Comparison of ENCODE assay signal across 30 mouse cellular contexts in the genomic region with DNA sequence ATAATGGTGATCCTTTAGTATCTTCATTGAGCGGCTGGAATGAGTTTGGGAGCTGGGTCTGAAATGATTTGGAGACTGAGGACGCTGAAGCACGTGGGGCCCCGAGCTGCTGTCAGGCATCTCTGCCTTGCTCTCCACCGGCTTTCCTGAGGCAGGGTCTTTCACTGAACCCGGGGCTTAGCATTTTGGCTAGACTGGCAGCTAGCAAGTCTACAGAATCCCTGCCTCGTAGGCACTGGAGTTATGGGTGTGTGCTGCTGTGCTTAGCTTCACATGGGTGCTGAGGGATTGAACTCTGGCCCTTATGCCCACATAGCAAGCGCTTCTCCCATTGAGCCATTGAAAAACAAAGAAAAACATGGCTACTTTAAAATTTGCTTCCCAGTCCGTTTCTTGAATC.
"Had no signal": no experiment of that assay in that cellular context is flagged by ENCODE, and none has a peak within 500 bp of the region (broad histone marks: within the 10 kb centered on the region; RNA-seq: fewer than 3 reads in every experiment).

No protein-coding gene starts in this region.

- ATAC-seq: liver, postnatal 0 days; lung, postnatal 0 days; midbrain, embryonic 13.5 days; midbrain, embryonic 15.5 days; midbrain, embryonic 16.5 days had no signal

- H3K4me2 ChIP-seq: limb, embryonic 12.5 days; limb, embryonic 13.5 days; limb, embryonic 15.5 days; liver, embryonic 11.5 days; liver, embryonic 13.5 days; liver, embryonic 15.5 days; lung, embryonic 14.5 days; lung, embryonic 15.5 days; midbrain, embryonic 12.5 days; midbrain, embryonic 13.5 days; midbrain, embryonic 15.5 days; neural tube, embryonic 12.5 days had no signal

- H3K9me3 ChIP-seq: limb, embryonic 10.5 days; limb, embryonic 12.5 days; limb, embryonic 13.5 days; limb, embryonic 15.5 days; liver, embryonic 13.5 days; liver, embryonic 15.5 days; lung, embryonic 15.5 days; megakaryocyte, embryonic 14.5 days; midbrain, embryonic 10.5 days; midbrain, embryonic 12.5 days; midbrain, embryonic 13.5 days; midbrain, embryonic 15.5 days; neural tube, embryonic 12.5 days had no signal

- H3K9ac ChIP-seq: limb, embryonic 12.5 days; limb, embryonic 13.5 days; limb, embryonic 15.5 days; liver, embryonic 13.5 days; liver, embryonic 14.5 days; liver, embryonic 15.5 days; liver, postnatal 0 days; lung, embryonic 14.5 days; lung, embryonic 15.5 days; midbrain, embryonic 12.5 days; midbrain, embryonic 13.5 days; midbrain, embryonic 15.5 days; neural tube, embryonic 12.5 days had no signal

- H3K36me3 ChIP-seq: limb, embryonic 10.5 days; limb, embryonic 12.5 days; limb, embryonic 13.5 days; limb, embryonic 15.5 days; lung, embryonic 15.5 days; midbrain, embryonic 10.5 days; midbrain, embryonic 12.5 days; midbrain, embryonic 13.5 days; midbrain, embryonic 15.5 days; neural tube, embryonic 12.5 days had no signal

- H3K4me3 ChIP-seq: left cerebral cortex, adult 2 months; limb, embryonic 10.5 days; limb, embryonic 12.5 days; limb, embryonic 13.5 days; limb, embryonic 15.5 days; liver, embryonic 13.5 days; liver, embryonic 15.5 days; lung, embryonic 15.5 days; megakaryocyte, embryonic 14.5 days; midbrain, embryonic 10.5 days; midbrain, embryonic 12.5 days; midbrain, embryonic 13.5 days; midbrain, embryonic 15.5 days; myocyte; neural tube, embryonic 12.5 days had no signal

- DNase-seq: left cerebral cortex, postnatal 4 days; liver; liver, embryonic 13.5 days; liver, postnatal 0 days; lung, adult 18-20 months; lung, adult 2 months; lung, embryonic 14.5 days; lung, postnatal 10 days; lung, postnatal 14 days; lung, postnatal 36 days; lung, postnatal 4 days had no signal

- H3K4me1 ChIP-seq: limb, embryonic 10.5 days; limb, embryonic 12.5 days; limb, embryonic 13.5 days; limb, embryonic 15.5 days; lung, embryonic 15.5 days; midbrain, embryonic 10.5 days; midbrain, embryonic 12.5 days; midbrain, embryonic 13.5 days; midbrain, embryonic 15.5 days; neural tube, embryonic 12.5 days had no signal

- H3K27me3 ChIP-seq: limb, embryonic 12.5 days; limb, embryonic 13.5 days; limb, embryonic 15.5 days; liver, embryonic 13.5 days; liver, embryonic 15.5 days; lung, embryonic 15.5 days; megakaryocyte, embryonic 14.5 days; midbrain, embryonic 12.5 days; midbrain, embryonic 13.5 days; midbrain, embryonic 15.5 days; neural tube, embryonic 12.5 days had no signal

- H3K27ac ChIP-seq: left cerebral cortex, adult 2 months; limb, embryonic 10.5 days; limb, embryonic 12.5 days; limb, embryonic 13.5 days; limb, embryonic 15.5 days; liver, embryonic 13.5 days; liver, embryonic 14.5 days; liver, embryonic 15.5 days; lung, embryonic 15.5 days; macrophage; midbrain, embryonic 10.5 days; midbrain, embryonic 12.5 days; midbrain, embryonic 13.5 days; midbrain, embryonic 15.5 days; neural tube, embryonic 12.5 days had no signal
